Mouse (Mus musculus) urinary bladder, postnatal 14 days (tissue): ENCODE measurements at regions not wholly inside any gene's neighbourhood (a gene's known extent, or its start where the extent isn't known, plus 50 kb on each side); places are given as distances from the start of the nearest gene placed in this dataset.

ENCODE experiments used
- DNase-seq: peaks from one replicate; pipeline ENCODE4 v3.0.0; 2021; ENCODE audit warnings: low spot score

GRCm38 (mm10) chr4:64832882-64833281 lies 291.1 kb upstream of the Pappa start:
- DNase-seq = no peak

DNA sequence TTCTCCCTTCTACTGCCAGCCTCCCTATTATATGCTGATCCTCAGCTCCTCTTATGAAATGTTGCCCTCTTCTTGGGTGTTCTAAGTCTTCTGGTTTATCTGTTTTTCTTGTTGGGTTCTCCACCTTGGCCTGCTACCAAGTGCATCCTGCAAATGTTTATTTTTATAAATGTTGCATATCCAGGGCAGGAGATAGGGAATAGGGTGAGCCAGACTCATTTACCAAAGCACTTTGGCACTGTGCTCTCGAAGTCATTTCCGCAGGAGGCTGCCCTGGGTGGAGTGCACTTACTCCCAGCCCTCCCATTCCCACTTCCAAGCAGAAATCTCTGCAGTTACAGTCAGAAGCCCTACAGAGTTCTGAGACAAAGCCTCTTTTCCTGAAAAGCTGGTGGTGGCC lies 249.5 kb upstream of the Pappa start:
- DNase-seq = no peak

- no peak for DNase-seq
These were observed 247.1 kb upstream of the Pappa start for GRCm38 (mm10) chr4:64876924-64877323.

- no peak for DNase-seq
These were observed 226.0 kb upstream of the Pappa start for GRCm38 (mm10) chr4:64897935-64898334.

GRCm38 (mm10) chr4:64901091-64901845 lies 222.7 kb upstream of the Pappa start:
- DNase-seq = peak; percentile 47

GRCm38 (mm10) chr4:64923751-64924150 lies 200.2 kb upstream of the Pappa start:
- DNase-seq = no peak

DNA sequence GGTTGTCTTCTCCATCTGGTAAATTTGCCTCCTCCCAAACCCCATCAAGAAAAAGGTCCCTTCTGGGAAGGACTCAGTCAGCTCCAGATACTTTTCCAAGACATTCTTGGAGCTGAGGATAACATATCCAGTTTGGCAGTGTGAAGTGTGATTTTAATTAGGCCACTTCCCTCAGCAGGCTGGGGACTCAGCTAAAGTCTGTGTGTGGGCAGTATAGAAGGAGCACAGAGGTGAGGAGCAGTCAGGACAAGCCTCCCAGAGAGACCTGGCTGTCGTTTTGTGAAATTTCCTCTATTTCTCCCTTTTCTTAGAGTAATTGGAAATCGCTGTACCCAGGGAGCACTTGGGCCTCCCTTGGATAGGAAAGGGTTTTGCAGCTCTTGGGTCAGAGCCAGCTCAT lies 195.4 kb upstream of the Pappa start:
- no peak for DNase-seq

GRCm38 (mm10) chr4:64945547-64945946 lies 178.4 kb upstream of the Pappa start:
- DNase-seq = no peak

DNA sequence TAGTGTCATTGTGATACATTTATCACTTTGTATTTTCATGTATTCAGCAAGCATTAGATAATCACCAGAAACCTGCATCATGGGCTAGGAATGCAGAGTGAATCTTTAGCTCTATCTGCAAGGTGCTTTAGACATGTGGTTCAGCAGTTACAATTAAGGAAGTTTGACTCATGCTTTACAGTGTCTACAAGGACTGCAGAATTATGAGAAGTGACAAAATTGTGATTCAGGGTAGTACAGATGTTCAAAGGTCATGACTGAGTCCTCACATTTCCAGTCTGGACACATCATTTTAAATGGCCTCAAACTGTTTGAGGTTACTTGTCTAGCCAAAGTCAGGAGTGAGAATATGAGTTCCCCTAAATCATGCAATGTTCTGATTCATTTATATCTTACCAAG lies 171.3 kb upstream of the Pappa start:
- DNase-seq = no peak

- no peak for DNase-seq
These were observed 165.1 kb upstream of the Pappa start for GRCm38 (mm10) chr4:64958843-64959242.

DNA sequence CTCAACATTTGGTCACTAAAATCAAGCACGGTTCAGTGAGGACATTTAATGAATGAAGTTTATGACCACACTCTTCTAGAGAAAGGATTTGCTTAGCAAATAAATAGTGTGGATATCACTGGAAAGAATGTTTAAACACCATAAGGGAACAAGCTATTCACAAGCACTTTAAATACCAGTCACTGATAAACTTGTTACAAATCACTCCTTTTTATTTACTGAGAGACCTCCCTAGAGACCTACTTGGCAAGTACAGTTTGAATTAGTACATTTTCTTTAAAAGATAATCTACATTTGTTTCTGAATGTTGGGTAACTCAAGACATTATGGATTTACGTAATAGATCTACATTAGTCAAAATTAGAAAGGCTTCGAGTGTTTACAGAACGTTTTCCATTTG lies 162.2 kb upstream of the Pappa start:
- no peak for DNase-seq
